ENCODE assay signal across 31 mouse cellular contexts in genomic region chr19:54112691-54113090, GRCm38 (mm10).
"Had no signal": no experiment of that assay in that cellular context is flagged by ENCODE, and none has a peak within 500 bp of the region (broad histone marks: within the 10 kb centered on the region; RNA-seq: fewer than 3 reads in every experiment).

No protein-coding gene starts in this region.

- H3K27ac ChIP-seq: left cerebral cortex, adult 2 months; limb, embryonic 10.5 days; limb, embryonic 12.5 days; limb, embryonic 13.5 days; limb, embryonic 15.5 days; liver, embryonic 12.5 days; liver, embryonic 13.5 days; liver, embryonic 14.5 days; liver, embryonic 15.5 days; lung, embryonic 15.5 days; macrophage; midbrain, embryonic 10.5 days; midbrain, embryonic 12.5 days; midbrain, embryonic 13.5 days; neural tube, embryonic 12.5 days had no signal

- H3K4me2 ChIP-seq: limb, embryonic 12.5 days; limb, embryonic 13.5 days; limb, embryonic 15.5 days; liver, embryonic 11.5 days; liver, embryonic 12.5 days; liver, embryonic 13.5 days; liver, embryonic 15.5 days; lung, embryonic 14.5 days; lung, embryonic 15.5 days; midbrain, embryonic 12.5 days; midbrain, embryonic 13.5 days; neural tube, embryonic 12.5 days had no signal

- H3K4me3 ChIP-seq: left cerebral cortex, adult 2 months; limb, embryonic 10.5 days; limb, embryonic 12.5 days; limb, embryonic 13.5 days; limb, embryonic 15.5 days; liver, embryonic 12.5 days; liver, embryonic 13.5 days; liver, embryonic 15.5 days; lung, embryonic 15.5 days; megakaryocyte, embryonic 14.5 days; midbrain, embryonic 10.5 days; midbrain, embryonic 12.5 days; midbrain, embryonic 13.5 days; myocyte; neural tube, embryonic 12.5 days had no signal

- H3K9ac ChIP-seq: limb, embryonic 12.5 days; limb, embryonic 13.5 days; limb, embryonic 15.5 days; liver, embryonic 12.5 days; liver, embryonic 13.5 days; liver, embryonic 14.5 days; liver, embryonic 15.5 days; liver, postnatal 0 days; lung, embryonic 14.5 days; lung, embryonic 15.5 days; midbrain, embryonic 12.5 days; midbrain, embryonic 13.5 days; neural tube, embryonic 12.5 days had no signal

- H3K9me3 ChIP-seq: limb, embryonic 10.5 days; limb, embryonic 12.5 days; limb, embryonic 13.5 days; limb, embryonic 15.5 days; liver, embryonic 12.5 days; liver, embryonic 13.5 days; liver, embryonic 15.5 days; lung, embryonic 15.5 days; midbrain, embryonic 10.5 days; midbrain, embryonic 12.5 days; midbrain, embryonic 13.5 days; neural tube, embryonic 12.5 days had no signal

- ATAC-seq: liver, embryonic 12.5 days; liver, postnatal 0 days; lung, postnatal 0 days; midbrain, embryonic 13.5 days; midbrain, embryonic 16.5 days had no signal

- H3K4me1 ChIP-seq: limb, embryonic 12.5 days had no signal

- DNase-seq: left cerebral cortex, postnatal 4 days; liver; liver, embryonic 13.5 days; liver, postnatal 0 days; lung, adult 18-20 months; lung, adult 2 months; lung, embryonic 14.5 days; lung, postnatal 10 days; lung, postnatal 14 days; lung, postnatal 36 days; lung, postnatal 4 days; midbrain, embryonic 14.5 days had no signal

- H3K27me3 ChIP-seq: neural tube, embryonic 12.5 days had no signal

- H3K36me3 ChIP-seq: limb, embryonic 10.5 days; limb, embryonic 12.5 days; limb, embryonic 13.5 days; limb, embryonic 15.5 days; liver, embryonic 12.5 days; liver, embryonic 13.5 days; liver, embryonic 15.5 days; lung, embryonic 15.5 days; midbrain, embryonic 10.5 days; midbrain, embryonic 12.5 days; midbrain, embryonic 13.5 days; neural tube, embryonic 12.5 days had no signal
